Mouse (Mus musculus) stomach, embryonic 15.5 days (tissue): ENCODE measurements around the gene Sp9. TPM values are rescaled to one million over a fixed set of nuclear protein-coding genes. Genes with fewer than 3 reads are reported as not detected.

Experiments used
- ATAC-seq: fragments of 200-750 bp; cut with Nextera tagmentation; 2 replicates; pipeline ENCODE4 v1.8.0; 2017; ENCODE audit warnings: low read depth, moderate number of reproducible peaks, moderate TSS enrichment; ENCODE audit not compliant: insufficient read depth, low FRiP score
- H3K27ac ChIP-seq: fragments of 300-500 bp; sonication (generic); 2 replicates; pipeline ENCODE4 v1.5.1; 2015; ENCODE audit warnings: mild to moderate bottlenecking, inconsistent platforms
- H3K27me3 ChIP-seq: fragments of 300-500 bp; sonication (generic); replicated peaks from 2 replicates; pipeline ENCODE4 v1.6.1; 2015; ENCODE audit warnings: inconsistent platforms
- H3K36me3 ChIP-seq: fragments of 300-500 bp; sonication (generic); 2 replicates; pipeline ENCODE4 v1.6.1; 2015; ENCODE audit warnings: inconsistent platforms
- H3K4me1 ChIP-seq: fragments of 300-500 bp; sonication (generic); 2 replicates; pipeline ENCODE4 v1.6.1; 2015; ENCODE audit warnings: inconsistent platforms
- H3K4me2 ChIP-seq: fragments of 300-500 bp; sonication (generic); 2 replicates; pipeline ENCODE4 v1.6.1; 2015; ENCODE audit warnings: mild to moderate bottlenecking, inconsistent platforms
- H3K4me3 ChIP-seq: fragments of 300-500 bp; sonication (generic); replicated peaks from 2 replicates; pipeline ENCODE4 v1.5.1; 2015; ENCODE audit warnings: inconsistent platforms
- H3K9ac ChIP-seq: fragments of 300-500 bp; sonication (generic); 2 replicates; pipeline ENCODE4 v1.6.1; 2015; ENCODE audit warnings: inconsistent platforms
- H3K9me3 ChIP-seq: fragments of 300-500 bp; sonication (generic); 2 replicates; pipeline ENCODE4 v1.6.1; 2016; ENCODE audit warnings: inconsistent platforms
- WGBS: fragments of 180-500 bp; shearing (Covaris S2); methylation state at CpG from one replicate; pipeline ENCODE4 v1.1.7; 2015; 5-methylcytosine and 5-hydroxymethylcytosine counted together
- polyA plus RNA-seq: library from polyadenylated mRNA; unstranded; fragments of >200 nt; fragmentation: Nextera tagmentation; extraction: Ambion mirVana; gene quantifications from 2 replicates; pipeline ENCODE4 v1.2.1, GENCODE M21; 2015

Sp9 gene
- polyA plus RNA-seq, 1 experiment from 2014 or later, result 0.03 TPM

DNA sequence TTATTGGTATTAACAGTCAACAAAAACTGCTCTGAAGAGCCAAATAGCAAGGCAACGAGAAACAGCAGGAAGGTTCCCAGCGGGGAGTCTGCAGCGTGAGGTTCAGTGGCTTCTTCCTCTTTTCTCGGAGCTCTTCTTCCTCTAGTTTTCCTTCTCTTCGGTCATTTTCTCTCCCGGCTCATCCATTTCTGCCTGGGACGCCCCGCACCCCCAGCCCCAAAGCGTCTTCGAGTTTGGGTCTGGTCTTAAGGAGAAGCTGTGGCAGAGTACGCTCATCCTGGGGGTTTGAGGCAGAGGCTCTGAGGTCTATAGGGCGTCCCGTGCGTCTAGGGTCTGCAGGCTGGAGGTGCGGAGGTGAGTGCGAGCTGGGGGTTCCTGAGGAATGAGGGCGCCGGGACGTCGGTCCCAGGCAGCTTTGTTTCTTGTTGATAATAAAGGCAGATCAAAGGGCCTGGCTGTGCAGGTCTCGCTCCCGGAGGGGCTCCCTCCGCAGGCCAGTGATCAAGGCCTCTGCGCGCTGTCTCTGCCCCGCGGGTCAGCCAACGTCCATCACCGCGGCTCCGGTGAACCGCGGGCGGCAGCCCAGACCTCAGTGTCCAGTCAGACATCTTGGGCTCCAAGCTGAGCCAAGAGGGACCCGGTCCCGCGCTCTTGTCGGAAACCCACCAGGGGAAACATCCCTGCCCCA is 5.4 kb downstream of the Sp9 start:
- WGBS, result 3% methylated on average over 38 of the region's 38 CpGs
- H3K27me3 ChIP-seq, result peaks cover 79% of the 10 kb centered on the region
- H3K4me1 ChIP-seq, result peaks cover 38% of the 10 kb centered on the region

DNA sequence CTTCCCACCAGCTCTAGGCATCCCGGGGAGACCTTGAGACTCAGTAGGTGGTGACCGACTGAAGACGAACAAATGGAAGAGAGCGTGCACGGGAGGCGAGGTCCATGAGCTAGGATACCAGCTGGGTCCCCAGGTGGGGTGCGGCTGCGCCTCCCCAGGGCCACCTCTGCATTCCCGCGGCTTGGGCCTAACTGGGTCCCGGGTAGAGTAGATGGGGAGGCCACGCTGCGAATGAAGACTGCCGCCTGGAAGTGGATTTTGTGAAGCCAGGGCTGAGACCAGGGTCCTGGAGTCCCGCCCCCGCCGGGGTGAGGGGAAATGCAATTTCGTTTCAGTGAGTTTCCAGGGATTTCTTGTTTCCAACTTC is 6.0 kb downstream of the Sp9 start:
- 6% methylated on average over 18 of the region's 18 CpGs for WGBS
- H3K4me3 ChIP-seq, result 0 out of 2 replicates have a peak overlapping the region, but pooled peaks have one; percentile 7
- H3K9ac ChIP-seq, result no peak overlapping the region
- H3K9me3 ChIP-seq, result no peaks in the 10 kb centered on the region
- no peak overlapping the region for H3K4me2 ChIP-seq
- H3K36me3 ChIP-seq, result no peaks in the 10 kb centered on the region
- peaks cover 36% of the 10 kb centered on the region for H3K4me1 ChIP-seq
- H3K27me3 ChIP-seq, result peaks cover 75% of the 10 kb centered on the region
- no peak overlapping the region for H3K27ac ChIP-seq
- ATAC-seq, result no peak; the same call in 1 of the 2 replicates

More for the DNA sequence above, 5.4 kb downstream of the Sp9 start:
- Histone ChIP-seq H3K36me3 (no peaks in the 10 kb centered on the region), H3K9me3 (no peaks in the 10 kb centered on the region), H3K4me3 (0 out of 2 replicates have a peak overlapping the region, but pooled peaks have one; percentile 7), H3K4me2 (no peak overlapping the region), H3K9ac (no peak overlapping the region), H3K27ac (no peak overlapping the region)
- no peak for ATAC-seq

GRCm38 (mm10) chr2:73278131-73278854 is 6.6 kb downstream of the Sp9 start:
- 4% methylated on average over 20 of the region's 20 CpGs for WGBS
- H3K36me3 ChIP-seq, result no peaks in the 10 kb centered on the region
- H3K4me3 ChIP-seq, result no peak overlapping the region; the same call in 1 of the 2 replicates
- H3K27me3 ChIP-seq, result peaks cover 69% of the 10 kb centered on the region
- H3K9me3 ChIP-seq, result no peaks in the 10 kb centered on the region
- no peak overlapping the region for H3K9ac ChIP-seq
- no peak overlapping the region for H3K27ac ChIP-seq
- ATAC-seq, result 0 out of 2 replicates have a peak, but pooled peaks have one; percentile 65
- peaks cover 30% of the 10 kb centered on the region for H3K4me1 ChIP-seq
- peak overlapping the region; percentile 19 for H3K4me2 ChIP-seq

- no peak overlapping the region for H3K9ac ChIP-seq
- no peak overlapping the region for H3K27ac ChIP-seq
- no peak overlapping the region; the same call in 1 of the 2 replicates for H3K4me3 ChIP-seq
- H3K27me3 ChIP-seq, result peaks cover 64% of the 10 kb centered on the region
- H3K36me3 ChIP-seq, result no peaks in the 10 kb centered on the region
- H3K9me3 ChIP-seq, result no peaks in the 10 kb centered on the region
- H3K4me1 ChIP-seq, result peaks cover 24% of the 10 kb centered on the region
- WGBS, result 3% methylated on average over 17 of the region's 17 CpGs
- no peak for ATAC-seq
- H3K4me2 ChIP-seq, result peak overlapping the region; percentile 19
Measured at GRCm38 (mm10) chr2:73278869-73279268, 7.1 kb downstream of the Sp9 start.

GRCm38 (mm10) chr2:73279271-73280038 is 7.7 kb downstream of the Sp9 start:
- H3K4me1 ChIP-seq, result peaks cover 18% of the 10 kb centered on the region
- ATAC-seq, result no peak
- H3K9ac ChIP-seq, result no peak overlapping the region
- H3K27me3 ChIP-seq, result peaks cover 58% of the 10 kb centered on the region
- no peak overlapping the region for H3K4me3 ChIP-seq
- WGBS, result 3% methylated on average over 28 of the region's 31 CpGs
- H3K9me3 ChIP-seq, result no peaks in the 10 kb centered on the region
- no peaks in the 10 kb centered on the region for H3K36me3 ChIP-seq
- H3K27ac ChIP-seq, result no peak overlapping the region
- 0 out of 2 replicates have a peak overlapping the region, but pooled peaks have one; percentile 19 for H3K4me2 ChIP-seq

DNA sequence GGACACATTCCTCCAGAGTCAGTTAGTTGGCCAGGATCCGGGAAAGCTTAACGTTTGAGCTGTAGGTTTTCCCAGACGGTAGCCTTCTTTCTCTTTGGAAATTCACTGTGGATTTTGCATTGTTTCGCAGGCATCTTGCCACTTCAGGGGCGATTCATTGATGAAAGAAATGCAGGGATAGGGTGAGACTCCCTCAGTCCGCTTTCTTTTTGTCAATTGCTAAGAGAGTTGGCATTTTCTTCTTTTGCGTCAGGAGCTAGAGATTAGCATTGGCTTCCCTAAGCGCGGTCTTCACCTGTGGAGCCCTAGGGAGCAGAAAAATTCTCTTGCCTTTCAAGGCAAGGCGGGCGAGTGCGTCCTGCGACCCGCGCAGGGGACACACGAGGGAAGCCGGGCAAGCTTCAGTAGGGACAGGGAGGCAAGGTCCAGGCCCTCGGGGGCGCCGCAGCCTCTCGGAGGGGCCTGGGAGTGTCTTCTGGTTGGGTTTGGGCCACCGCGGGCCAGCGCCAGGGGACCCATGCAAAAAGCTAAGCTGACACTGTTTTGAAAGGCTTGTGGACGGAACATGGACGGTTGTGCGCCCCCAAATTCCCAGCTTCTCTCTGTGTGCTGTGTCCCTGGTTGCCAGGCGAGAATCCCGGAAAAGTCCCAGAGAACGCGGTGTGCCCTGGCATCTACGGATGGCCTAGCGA is 8.8 kb downstream of the Sp9 start:
- WGBS, result 4% methylated on average over 33 of the region's 33 CpGs
- peaks cover 17% of the 10 kb centered on the region for H3K4me1 ChIP-seq
- peaks cover 54% of the 10 kb centered on the region for H3K27me3 ChIP-seq
- H3K9me3 ChIP-seq, result no peaks in the 10 kb centered on the region
- H3K36me3 ChIP-seq, result no peaks in the 10 kb centered on the region
- no peak overlapping the region for H3K9ac ChIP-seq
- no peak overlapping the region; the same call in 1 of the 2 replicates for H3K4me3 ChIP-seq
- ATAC-seq, result no peak
- H3K27ac ChIP-seq, result no peak overlapping the region
- peak overlapping the region; percentile 33 for H3K4me2 ChIP-seq

DNA sequence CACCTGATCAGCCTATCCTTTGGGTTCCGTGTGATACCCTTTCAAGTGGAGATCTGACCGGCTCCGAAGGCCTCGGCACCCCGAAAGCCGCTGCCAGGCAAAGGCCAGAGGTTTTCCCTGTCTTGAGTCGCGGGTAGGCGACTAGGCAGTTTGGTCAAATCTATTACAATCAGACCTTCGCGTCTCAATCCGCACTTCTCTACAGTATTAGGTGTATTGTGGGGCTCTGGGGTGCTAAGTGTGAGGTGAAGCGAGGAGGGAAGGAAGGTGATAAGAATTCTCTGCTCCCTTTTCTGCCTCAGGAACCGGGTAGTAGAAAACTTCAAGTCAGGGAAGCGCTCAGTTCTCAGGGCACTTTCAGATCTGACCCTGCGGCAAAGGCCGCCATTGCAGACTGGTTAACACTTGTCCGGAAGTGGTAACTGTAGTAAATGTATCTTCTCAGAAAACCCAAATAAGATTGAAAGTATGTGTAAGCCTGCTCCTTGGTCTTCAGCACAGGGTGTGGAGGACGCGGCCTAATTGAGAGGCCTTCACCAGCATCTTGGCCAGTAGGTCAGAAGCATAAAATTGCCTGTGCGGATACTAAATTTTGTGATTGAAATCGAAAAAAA is 9.4 kb downstream of the Sp9 start:
- Histone ChIP-seq H3K4me1 (peaks cover 17% of the 10 kb centered on the region), H3K4me2 (peak overlapping the region; percentile 33; the same call in 1 of the 2 replicates), H3K27me3 (peaks cover 51% of the 10 kb centered on the region), H3K27ac (no peak overlapping the region), H3K9ac (no peak overlapping the region), H3K4me3 (no peak overlapping the region; the same call in 1 of the 2 replicates), H3K36me3 (no peaks in the 10 kb centered on the region), H3K9me3 (no peaks in the 10 kb centered on the region)
- ATAC-seq, result no peak
- 18% methylated on average over 22 of the region's 22 CpGs for WGBS

GRCm38 (mm10) chr2:73281707-73282106 is 10.0 kb downstream of the Sp9 start:
- H3K9ac ChIP-seq, result no peak overlapping the region
- H3K27ac ChIP-seq, result no peak overlapping the region
- no peaks in the 10 kb centered on the region for H3K36me3 ChIP-seq
- no peaks in the 10 kb centered on the region for H3K9me3 ChIP-seq
- H3K4me2 ChIP-seq, result no peak overlapping the region
- H3K4me3 ChIP-seq, result no peak overlapping the region
- peaks cover 47% of the 10 kb centered on the region for H3K27me3 ChIP-seq
- H3K4me1 ChIP-seq, result peaks cover 17% of the 10 kb centered on the region
- whole genome bisulfite sequencing, result 18% methylated on average over 7 of the region's 7 CpGs
- ATAC-seq, result no peak

- WGBS, result 8% methylated on average over 2 of the region's 2 CpGs
- Histone ChIP-seq H3K27ac (no peak overlapping the region), H3K27me3 (peaks cover 14% of the 10 kb centered on the region), H3K4me1 (peaks cover 4% of the 10 kb centered on the region; the same call in 1 of the 2 replicates), H3K9ac (no peak overlapping the region), H3K9me3 (no peaks in the 10 kb centered on the region), H3K36me3 (no peaks in the 10 kb centered on the region), H3K4me3 (no peak overlapping the region), H3K4me2 (no peak overlapping the region)
- ATAC-seq, result no peak
Measured at GRCm38 (mm10) chr2:73285630-73286029, 13.9 kb downstream of the Sp9 start.

DNA sequence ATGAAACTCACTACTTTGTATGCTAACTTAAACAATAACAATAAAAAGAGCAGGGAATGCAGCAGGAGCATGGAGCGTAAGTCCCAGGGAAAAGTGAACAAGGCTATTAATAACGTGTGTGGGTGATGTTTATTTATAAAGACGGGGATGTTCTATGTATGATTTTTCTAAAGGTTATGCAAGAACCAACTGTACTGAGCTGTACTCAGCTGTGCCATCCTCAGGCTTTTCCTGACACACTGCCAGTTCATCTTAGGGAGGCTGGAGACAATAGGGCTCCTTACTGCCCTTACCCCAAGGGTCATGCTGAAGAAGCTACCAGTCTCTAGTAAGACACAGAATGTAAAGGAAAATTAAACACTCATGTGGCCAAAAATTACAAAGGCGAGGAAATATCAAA is 19.4 kb downstream of the Sp9 start:
- ATAC-seq, result no peak
- no peaks in the 10 kb centered on the region for H3K4me1 ChIP-seq
- H3K27me3 ChIP-seq, result no peaks in the 10 kb centered on the region
- H3K4me2 ChIP-seq, result no peak overlapping the region
- no peaks in the 10 kb centered on the region for H3K9me3 ChIP-seq
- 67% methylated on average over 4 of the region's 4 CpGs for WGBS
- H3K27ac ChIP-seq, result no peak overlapping the region
- no peak overlapping the region for H3K4me3 ChIP-seq
- H3K36me3 ChIP-seq, result no peaks in the 10 kb centered on the region
- no peak overlapping the region for H3K9ac ChIP-seq

DNA sequence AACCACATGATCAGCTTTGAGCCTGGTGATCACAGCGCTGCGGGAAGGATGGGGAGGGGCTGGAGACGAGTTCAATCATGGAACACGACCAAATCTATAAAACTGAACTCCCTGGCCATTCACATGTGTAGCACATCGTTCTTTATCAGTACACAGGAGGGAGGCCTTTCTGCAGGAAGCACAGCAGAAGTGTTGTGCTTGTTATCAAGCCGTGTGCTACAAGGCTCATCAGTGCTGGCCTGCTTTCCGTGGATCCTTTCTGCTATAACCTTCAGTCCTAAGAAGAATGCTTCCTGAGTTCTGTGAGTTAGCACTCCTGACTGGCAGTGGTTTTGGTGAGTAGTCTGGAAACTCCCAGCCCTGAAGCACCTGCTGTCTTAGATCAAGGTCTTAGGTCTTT is 23.3 kb downstream of the Sp9 start:
- H3K36me3 ChIP-seq, result no peaks in the 10 kb centered on the region
- no peak overlapping the region for H3K4me2 ChIP-seq
- H3K27ac ChIP-seq, result no peak overlapping the region
- no peaks in the 10 kb centered on the region for H3K4me1 ChIP-seq
- WGBS, result 71% methylated on average over 7 of the region's 7 CpGs
- no peak overlapping the region for H3K4me3 ChIP-seq
- no peaks in the 10 kb centered on the region for H3K9me3 ChIP-seq
- no peak for ATAC-seq
- no peaks in the 10 kb centered on the region for H3K27me3 ChIP-seq
- no peak overlapping the region for H3K9ac ChIP-seq
